Mouse (Mus musculus) adipocyte (in vitro differentiated cells): ENCODE results near the gene Atp8b4.
"Not testable (repeated sequence)": the region's sequence is repeated elsewhere in the genome, so short reads cannot be mapped to it uniquely, and the experiment has no call there.

ENCODE experiments used
- DNase-seq: peaks from one replicate; pipeline ENCODE4 v3.0.0-alpha.2; 2016; ENCODE audit warnings: low spot score

Gene Atp8b4

DNA sequence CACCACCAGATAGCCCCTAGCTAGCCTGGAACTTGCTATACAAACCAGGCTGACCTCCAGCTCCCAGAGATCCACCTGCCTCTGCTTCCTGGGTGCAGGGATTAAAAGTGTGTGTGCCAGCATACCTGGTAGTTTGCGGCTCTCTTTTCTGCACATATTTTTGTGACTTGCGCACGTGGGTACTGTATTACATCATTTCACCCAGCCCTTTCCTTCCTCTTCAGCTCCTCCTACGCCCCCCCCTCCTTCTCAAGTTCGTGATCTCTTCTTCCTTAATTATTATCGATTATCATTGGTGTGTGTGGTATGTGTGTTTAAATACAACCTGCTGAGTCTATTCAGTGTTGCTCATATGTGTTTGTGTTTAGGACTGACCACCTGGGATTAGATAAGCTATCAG, at the start of gene Atp8b4:
TSS of gene Atp8b4 (minus strand) at position 154 of the 400 bp plus-strand sequence.
- DNase-seq = no peak

DNA sequence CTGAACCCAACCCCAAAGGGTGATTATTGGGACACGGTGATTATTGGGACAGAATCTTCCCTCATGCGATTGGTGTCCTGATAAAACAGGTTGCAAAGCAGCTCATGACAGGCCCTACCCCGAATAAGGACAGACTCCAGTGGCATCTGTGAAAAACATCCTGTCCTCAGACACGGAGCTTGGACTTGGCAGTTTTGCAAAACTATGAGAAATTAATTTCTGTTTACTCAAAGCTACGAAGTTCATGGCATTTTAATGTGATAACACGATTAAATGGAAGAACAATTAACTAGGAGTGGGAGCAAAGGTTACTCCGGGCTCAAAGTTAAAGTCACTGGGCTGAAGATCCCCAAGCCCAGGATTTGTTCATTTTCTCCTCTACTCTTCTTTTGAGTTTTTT, 49.2 kb upstream of the Atp8b4 start:
- no peak for DNase-seq

DNA sequence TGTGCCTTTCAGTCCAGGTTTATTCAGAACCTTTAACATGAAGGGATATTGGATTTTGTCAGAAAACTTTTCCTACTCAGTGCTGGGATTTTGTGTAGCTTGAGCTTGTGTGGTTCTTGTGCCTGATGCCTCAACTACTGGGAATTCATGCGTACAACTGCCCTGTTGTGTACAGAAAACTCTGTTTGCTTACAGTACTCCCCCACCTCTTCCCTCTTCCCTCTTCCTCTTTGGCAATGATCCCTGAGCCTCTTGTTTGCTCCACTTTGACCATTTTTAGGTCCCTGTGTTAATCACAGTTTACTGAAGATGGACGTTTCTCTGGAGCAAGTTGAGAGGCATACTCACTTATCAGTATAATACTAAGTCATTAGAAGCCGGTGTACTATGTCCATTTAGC, 45.9 kb upstream of the Atp8b4 start:
- DNase-seq = no peak

DNA sequence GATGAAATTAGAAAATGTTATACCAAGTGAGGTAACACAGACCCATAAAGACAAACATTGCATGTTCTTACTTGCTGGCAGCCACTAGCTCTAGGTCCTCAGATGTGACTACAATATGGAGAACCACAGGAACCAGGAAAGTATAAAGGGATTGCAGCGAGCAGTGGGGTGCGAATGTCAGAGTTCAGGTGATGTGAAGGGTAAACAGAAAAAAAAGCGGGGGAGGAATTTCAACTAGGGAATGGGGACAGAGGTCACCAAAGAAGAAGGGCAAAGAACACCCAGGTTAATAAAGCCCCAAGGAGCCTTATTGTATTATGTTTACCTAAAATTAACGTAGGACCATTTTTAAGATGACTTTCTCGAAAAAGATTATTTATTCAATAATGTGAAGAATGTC, 44.8 kb upstream of the Atp8b4 start:
- no peak for DNase-seq

DNA sequence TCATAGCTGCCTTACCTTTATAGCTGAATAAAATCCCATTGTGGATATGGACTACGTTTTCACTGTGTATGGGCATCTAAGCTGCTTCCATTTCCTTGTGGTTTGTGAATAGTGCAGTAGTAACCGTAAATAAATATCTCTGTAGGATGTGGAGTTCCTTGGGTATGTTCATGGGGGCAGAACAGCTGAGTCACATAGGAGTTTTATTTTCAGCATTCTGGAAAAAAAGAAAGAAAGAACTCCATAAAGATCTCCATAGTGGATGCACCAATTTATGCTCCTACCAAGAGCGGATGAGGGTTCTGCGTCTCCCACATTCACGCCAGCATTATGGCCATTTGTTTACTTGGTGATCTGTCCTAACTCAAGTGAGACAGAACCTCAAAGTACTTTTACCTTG, 41.7 kb upstream of the Atp8b4 start:
- no peak for DNase-seq

DNA sequence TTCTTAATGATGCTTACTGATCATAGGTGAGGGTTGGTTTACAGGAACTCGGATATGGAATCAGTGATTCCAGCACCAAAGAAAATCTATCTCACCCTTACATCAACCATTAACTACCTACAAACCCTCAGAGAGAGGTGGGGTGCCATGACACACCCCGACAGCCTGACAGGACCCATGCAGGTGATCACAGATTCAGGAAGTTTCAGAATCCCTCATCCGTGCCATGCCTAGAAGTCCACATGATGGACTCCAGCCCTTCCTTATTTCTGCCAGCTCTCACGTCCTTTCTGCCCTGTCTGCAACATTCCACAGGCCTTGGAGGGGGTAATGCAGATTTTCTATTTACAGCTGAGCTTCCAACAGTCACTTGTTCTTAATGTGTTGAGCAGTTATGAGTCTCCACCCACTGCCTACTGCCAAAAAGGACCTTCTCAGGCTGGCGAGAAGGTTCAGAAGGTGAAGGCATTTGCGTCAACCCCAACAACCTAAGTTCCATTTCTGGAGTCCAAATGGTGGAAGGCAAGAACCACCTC, 40.0 kb upstream of the Atp8b4 start:
- DNase-seq = no peak

DNA sequence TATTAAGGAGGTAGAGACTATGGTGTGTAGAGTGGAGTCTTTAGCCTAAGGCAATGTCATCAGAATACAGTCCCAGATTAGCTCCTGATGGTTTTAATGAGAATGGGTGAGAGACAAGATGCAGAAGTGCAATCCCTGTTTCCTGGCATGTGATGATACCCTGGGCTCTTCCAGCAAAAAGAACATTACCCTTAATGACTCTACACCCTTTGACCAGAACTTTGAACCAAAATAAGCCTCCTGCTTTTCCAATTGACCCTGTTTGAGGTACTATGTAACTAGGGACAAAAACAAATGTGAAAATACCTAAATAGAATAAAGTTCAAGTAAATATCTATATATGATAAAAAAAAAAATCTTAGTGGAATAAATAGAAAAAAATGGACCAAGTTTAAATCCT, 37.2 kb upstream of the Atp8b4 start:
- DNase-seq = no peak

DNA sequence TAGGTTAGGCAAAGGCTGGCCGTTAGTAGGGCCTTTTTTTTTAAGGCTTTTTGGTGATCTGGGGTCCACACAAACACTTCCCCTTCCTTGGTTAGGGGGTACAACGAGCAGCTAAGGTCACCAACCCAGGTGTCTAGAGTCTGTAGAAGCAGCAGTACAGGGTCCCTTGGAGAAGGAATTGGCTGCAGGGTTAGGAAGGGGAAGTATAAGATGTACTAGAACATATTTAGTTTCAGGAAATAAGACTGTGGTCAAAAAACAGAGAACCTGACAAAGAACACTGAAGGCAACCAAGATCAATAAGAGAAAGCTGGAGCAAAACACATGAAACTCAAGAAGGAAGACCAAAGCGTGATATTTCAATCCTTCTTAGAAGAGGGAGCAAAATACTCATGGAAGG, 30.1 kb upstream of the Atp8b4 start:
- DNase-seq = no peak

DNA sequence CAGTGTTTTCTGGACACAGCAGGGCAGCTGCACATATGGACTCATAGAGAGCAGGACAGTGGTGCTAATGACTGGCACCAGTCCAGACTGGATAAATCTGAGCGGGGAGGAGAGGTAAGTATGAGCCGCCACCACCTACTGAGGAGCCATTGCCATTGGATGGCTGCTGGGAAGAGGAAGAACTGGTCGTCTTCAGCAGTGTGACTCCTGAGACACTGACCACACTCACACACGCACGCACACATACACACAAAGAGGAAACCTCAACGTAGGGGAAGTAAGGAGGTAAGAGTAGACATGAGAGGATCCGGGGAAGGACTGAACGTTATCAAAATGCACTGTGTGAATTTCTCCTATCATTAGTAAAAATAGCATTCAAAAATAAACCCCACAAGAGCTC, 27.0 kb upstream of the Atp8b4 start:
- no peak for DNase-seq

DNA sequence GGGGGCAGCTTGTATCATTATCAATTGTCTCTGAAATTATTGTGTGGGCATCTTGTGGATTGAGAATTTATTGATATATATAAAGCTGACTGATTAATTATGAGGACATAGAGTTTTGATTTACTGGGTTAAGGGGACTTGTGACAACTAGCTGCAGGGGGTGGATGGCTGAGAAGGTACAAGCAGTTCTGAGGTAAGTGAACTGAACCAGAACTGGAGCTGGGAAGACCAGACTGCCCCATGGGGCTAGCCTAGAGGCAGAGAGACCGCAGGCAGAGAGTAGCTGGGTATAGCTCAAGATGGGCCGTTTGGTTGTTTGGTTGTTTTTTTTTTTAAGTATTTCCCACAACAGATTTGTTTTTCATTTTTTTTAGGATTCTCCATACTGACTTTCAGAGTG, 23.8 kb upstream of the Atp8b4 start:
- no peak for DNase-seq

DNA sequence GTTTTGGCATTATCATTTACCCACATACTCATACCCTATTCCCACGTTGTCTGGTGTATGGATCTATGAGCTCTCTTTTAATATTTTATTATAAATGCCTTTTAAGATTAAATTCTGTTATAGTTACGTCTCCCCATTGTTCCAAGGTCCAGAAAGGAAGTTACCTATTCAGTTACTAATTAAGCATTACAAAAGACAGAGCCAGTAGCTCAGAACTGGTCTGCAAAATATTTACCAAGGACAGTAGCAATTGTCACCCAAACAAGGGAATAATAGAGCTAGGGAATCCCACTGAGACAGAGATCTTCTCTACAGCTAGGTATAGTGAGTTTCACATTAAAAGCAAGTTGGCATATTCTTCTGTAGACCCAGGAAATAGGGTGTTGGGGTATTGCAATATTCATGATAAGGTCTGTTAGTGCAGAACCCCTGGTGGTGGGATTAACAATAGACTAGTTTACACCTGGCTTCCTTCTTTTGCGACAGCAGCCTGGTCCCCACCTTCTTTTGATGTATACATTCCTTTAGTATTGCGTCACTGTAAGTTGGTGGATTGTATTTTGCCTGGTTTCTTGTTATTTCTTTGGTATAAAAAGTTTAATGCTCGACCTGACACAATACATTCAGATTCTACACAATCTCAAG, 22.7 kb upstream of the Atp8b4 start:
- not testable (repeated sequence) for DNase-seq

DNA sequence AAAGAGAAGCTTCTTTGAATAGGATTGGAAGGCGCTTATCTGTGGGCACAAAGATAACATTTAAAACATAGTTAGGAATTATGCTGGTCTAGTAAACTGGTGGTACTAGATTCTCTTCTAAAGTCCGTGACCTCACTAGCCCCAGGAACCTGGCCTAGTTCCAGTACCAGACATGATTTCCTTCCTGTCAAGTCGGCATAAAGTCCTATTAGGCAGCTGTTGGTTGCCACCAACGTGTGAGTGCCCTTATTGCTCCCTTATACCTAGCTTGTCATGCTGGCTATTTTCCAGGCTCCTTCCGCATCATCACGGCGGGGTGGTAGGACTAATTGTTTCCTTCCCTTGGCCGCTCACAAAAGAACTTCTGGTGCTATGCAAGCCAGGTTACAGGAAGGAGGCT, 21.6 kb upstream of the Atp8b4 start:
- no peak for DNase-seq

DNA sequence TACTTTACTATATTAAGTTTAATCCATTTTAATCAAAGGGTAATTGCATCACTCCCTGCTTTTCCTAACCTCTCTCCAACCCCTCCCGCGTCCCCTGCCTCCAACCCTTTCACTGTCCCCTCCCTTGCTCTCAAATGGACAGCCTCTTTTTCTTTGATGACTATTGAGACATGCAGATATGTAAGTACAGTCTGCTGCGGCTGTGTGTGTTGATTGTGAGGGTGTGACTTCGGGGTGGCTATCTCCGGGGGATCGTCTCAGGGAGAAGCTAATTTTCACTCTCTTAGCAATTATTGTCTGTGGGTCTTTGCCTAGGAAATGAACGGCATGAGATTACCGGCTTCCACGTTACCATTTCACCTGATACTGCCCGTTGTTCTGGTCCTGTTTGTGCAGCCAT, 21.0 kb upstream of the Atp8b4 start:
- DNase-seq = no peak

DNA sequence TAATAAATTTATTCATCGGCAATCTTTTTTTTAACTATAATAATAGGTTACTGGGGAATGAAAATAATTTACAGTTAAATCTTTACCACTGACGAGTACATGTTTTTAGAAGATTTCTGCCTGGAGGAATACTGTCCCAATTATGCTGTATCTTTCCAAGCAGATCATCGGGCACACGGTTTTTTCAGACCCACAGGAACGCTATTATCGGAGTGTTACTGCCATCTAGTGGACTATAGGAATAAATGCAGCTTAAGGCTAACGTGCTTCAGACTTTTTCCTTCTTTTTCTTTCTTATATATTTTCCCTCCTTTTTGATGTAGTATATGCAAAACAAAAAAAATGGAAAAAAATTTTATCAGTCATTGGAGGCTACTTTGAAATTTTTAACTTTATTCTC, 20.4 kb upstream of the Atp8b4 start:
- DNase-seq = peak; percentile 84

DNA sequence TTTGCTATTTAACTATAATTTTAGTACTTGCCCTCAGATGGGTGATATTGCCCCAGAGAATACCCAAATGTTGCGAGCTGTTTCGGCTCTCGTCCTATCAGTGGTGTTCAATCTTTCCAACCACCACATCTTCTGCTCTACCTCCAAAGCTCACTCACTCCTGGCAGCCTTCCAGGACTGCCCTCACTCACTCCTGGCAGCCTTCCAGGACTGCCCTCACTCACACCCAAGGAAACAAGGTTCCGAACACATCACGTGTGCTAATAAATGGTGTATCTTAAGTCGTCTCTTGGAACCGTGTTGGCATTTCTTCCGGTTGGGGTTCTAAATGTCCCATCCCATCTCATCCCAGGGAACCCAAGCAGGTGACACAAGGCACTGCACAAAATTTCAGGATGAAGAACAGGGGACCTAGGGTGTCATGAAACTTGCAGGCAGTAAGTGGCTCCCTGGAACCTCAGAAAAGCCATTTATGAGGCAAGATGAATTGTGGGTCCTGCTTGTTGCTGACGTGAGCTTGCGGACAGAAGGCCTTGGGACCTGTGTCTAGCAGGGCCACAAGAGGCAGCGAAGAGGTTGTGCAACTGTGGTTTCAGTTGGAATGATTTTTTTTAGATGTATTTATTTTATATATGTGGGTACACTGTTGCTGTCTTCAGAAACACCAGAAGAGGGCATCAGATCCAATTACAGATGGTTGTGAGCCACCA, 19.6 kb upstream of the Atp8b4 start:
- no peak for DNase-seq

DNA sequence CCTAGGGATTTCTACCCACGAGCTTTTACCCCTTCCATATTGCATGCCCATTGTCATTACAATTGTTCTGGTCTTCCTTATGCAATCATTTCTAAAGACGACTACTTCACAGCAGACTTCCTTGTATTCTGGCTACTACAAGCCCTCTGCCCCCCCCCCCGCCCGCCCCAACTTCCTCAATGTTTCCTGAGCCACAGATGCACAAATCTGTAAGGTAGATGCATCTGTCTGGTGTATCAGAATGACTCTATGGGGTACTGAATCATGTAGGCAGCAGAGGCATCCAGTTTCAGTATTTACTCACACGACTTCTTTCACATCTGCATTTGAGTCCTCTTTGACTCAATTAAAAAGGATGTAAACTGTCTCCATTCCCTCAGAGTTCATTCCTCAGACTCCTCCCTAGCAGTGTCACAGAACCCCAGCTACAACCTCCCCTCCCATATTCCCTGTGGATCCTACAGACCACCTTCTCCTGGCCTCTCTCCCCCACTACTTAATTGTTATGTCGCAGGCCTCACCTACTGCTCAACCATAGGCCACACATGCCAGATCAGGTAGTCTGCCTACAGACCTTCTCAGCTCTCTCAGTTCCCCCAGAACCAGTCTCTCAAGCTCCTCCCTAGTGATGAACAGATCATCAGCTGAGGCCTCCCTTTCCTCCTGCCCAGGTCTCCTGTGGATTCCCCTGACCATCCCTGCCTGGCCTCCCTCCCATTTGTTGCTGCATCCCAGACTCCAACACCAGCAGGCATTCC, 14.8 kb upstream of the Atp8b4 start:
- DNase-seq = no peak

DNA sequence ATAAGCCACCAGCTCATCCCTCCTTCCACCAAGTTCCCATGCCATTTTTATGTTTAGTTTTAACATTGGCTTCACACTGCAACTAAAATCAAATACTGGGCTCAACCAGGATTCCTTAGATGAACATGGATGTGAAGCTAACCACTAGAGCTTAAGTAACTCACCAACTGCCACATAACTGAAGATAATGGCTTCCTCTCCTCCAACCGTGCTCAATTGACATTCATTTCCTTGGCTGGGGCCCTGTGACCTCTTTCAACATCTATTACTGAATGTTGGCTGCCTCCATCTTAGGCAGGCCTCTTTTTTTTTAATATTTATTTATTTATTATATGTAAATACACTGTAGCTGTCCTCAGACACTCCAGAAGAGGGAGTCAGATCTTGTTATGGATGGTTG, 7.8 kb upstream of the Atp8b4 start:
- no peak for DNase-seq

DNA sequence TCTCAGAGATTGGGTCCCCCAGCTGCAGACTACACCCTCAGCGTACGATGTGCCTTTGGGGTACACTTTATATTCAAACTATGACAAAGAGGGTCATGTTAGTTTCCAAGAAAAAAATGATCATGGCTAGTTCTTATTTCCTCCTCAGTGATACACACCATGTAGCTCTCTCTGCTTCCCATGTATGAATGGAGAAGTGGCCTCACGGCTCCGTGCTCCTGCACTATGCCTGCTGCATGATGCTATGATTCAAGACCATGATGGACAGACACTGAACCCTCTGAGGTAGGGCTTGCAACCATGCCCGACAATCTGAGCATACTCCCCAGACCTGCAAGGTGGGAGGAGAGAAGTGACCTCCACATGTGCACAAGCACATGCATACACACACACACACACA, 7.0 kb upstream of the Atp8b4 start:
- DNase-seq = no peak

DNA sequence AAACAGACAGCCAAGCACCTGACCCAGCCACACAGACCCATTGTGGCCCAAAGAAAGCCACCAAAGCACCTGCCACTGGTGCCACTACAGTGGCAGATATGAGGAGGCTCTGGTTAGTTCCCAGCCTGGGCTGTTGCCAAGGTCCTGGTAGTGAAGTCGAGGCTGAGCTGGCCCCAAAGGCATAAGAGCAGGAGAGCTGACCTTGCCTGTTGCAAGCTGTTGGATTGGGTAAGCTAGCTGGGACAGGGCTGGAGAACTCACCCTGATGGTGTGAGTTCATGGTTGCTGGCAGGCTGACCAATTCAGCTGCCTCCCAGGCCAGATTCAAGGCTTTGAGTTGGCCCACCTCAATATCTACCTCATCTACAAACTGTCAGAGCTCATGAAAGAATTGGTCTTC, 4.7 kb upstream of the Atp8b4 start:
- peak; percentile 30 for DNase-seq

DNA sequence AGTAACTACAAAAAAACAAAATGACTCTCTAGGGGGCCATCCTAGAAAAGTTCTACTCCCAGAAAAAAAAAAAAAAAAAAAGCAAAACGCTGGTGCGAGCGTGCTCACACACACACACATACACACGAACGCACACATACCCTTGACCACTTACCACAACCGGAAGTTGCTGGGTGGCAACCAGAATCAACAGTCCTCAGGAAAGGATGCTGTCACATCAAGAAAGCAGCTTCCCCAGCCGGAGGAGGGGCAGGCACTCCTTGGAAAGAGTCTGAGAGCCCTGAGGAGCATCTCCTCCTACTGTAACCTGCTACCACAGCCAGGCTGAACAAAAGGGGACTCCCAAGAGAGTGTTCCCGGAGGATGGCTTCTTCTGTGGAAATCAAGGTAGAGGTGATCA, 744 bp downstream of the Atp8b4 start:
- no peak for DNase-seq

DNA sequence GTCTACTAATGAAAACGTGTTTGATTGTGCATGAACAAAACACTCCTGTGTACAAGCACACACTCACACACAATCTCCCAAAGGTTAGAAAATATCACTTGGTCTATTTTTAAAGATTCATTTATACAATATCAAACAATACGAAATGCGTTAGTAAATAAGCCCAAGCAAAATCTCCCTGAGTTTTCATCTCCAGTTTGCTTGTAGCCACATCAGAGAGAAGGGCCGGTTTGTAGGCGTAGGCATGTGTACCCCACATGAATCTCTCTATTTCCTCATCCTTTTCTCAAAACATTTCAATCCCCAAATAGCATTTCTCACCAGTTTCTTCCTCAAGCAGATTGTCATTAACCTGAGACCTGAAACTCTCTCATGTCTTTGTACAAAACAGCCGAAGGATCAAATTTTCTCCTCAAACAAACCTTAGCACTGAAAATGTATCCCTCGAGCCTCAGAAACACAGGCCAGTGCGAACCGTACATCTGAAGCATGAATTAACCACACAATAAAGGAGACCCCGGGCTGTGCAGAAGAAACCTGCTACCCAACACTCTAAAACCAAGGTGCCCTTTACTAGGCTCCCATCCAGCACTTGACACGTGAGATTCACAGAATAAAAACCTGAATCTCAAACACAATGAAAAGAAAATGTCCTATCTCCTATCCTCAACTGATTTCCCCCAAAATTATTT, 1.6 kb downstream of the Atp8b4 start:
- DNase-seq = no peak

DNA sequence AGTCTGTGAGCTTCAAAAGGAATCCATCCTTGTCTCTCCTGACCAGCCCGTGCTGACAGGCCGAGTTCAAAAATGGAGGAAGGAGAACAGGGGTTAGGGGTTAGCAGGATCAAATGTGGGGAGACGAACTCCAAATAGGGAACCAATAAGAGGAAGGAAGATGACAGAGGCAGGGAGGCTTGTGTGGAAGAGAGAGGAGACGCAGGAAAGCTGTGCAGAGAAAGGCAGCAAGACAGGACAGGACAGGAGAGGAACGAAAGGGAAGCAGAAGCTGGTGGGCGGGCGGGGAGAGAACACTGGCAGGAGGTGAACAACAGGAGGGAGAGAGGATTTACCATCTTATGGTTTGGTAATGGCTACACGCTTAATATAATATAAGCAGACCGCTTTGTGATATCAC, 3.6 kb downstream of the Atp8b4 start:
- DNase-seq = no peak
